Mouse (Mus musculus) adipocyte (in vitro differentiated cells): ENCODE results near the gene 6030468B19Rik.
"Not testable (repeated sequence)": the region's sequence is repeated elsewhere in the genome, so short reads cannot be mapped to it uniquely, and the experiment has no call there.

Source experiments
- DNase-seq: peaks from one replicate; pipeline ENCODE4 v3.0.0-alpha.2; 2016; ENCODE audit warnings: low spot score

Gene 6030468B19Rik

DNA sequence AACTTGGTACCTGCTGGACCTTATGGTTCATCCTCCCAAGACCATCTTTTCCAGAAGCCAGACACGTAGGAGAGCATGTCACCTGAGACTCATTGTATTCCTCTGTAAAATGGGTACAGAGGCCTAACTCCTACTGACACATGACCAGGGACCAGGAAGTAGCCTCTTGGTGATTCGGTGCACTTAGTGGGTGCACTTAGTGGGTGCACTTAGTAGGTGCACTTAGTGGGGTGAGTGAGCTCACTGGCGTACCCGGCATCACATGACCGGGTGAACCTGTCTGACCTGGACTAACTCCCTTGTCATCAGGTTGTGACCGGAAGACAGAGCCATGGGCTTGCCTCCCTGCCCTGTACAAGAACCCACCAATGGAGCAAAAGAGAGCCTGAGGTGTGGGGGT lies 9.3 kb downstream of the 6030468B19Rik start:
- DNase-seq = no peak

DNA sequence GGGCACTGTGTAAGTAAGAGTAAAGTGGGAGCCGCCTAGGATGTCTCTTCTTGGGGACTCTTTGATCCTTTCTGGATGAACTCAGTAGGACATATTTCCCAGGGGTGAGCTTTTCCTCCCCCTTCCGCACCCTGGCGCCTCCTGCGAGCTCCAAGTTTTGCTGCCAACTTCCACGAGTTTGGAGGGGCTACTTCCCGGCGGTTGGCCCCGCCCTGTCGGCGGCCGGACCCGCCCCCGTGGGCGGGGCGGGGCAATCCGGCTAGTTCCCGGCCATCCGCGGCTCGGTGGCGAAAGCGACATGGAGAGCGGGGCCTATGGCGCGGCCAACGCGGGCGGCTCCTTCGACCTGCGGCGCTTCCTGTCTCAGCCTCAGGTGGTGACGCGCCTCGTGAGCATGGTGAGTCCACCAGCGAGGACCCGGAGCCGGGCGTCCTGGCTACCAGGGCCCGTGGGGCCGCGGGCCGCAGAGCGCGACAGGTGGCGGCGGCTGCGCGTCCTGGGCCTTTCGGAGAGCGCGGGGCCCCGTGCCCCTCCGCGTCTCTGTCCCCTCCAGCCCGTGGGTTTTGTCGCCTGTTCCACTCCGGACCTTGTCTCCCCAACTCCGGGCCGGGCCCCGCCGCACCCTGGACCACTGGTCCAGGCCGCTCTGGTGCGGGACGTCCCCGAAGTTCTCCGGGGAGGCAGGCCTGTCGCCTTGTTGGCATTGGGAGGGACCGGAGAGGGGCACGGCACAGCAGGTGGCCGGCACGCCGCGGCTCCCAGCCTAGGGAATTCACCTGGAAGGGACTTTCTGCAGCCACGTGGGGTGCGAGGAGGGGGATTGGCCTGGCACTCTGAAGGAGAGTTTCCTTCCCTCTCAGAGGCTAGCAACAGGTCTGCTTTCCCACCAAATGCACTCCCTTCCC lies 12.2 kb downstream of the 6030468B19Rik start, which contains the start of the genes Gm20708 and Syngr2:
Gene Gm20708, plus strand, starts transcription at position 262 of the 905 bp plus-strand sequence.
Gene Syngr2, plus strand, starts transcription at position 262 of the 905 bp plus-strand sequence.
- DNase-seq = peak; percentile 63

DNA sequence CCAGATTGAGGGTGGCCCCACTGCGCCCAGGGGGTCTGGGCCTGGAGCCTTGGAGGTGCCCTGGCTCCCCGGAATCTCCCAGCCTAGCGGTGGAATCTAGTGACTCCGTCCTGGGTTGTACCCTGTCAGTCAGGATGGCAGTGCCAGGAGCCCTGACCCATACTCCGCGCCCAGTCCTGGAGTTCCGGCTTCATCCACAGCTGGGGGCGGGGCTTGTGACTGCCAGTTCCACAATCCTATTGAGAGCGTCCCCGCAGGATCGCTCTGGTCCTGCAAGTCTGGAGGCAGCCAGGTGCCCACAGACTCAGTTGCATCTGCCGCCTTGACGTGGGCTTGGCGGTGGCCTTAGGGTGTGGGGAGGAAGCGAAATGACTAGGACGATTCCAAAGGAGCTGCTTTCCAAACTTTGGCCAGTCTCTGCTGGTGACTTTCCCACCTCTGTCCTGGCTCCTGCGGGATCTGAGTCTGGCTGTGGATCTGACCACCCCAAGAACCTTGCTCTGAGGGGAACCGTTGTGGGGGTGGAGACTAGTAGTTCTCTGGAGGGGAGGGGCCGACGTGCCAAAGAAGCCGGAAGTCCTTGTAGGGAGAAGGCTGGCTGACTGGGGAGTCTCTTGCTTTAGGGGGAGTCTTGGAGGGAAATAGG lies 13.1 kb downstream of the 6030468B19Rik start:
- peak; percentile 95 for DNase-seq

DNA sequence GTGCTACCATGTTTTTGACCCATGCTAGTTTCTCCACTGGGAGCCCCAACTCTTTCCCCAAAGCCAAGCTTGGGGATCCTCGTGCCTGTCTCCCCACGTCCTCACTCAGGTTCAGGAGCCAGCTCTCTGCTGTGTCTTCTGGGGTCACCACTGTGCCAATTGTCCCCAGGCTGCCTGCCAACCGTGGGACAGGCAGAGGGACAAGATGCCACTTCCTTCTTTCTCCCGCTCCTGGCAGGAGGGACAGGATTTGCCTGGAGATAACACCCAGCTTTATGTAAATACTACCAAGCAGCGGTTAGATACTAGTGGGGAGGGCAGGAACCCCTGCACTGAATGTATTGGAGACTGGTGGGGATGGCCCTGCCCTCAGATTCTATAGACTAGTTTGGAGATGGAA lies 16.4 kb downstream of the 6030468B19Rik start:
- DNase-seq = no peak

DNA sequence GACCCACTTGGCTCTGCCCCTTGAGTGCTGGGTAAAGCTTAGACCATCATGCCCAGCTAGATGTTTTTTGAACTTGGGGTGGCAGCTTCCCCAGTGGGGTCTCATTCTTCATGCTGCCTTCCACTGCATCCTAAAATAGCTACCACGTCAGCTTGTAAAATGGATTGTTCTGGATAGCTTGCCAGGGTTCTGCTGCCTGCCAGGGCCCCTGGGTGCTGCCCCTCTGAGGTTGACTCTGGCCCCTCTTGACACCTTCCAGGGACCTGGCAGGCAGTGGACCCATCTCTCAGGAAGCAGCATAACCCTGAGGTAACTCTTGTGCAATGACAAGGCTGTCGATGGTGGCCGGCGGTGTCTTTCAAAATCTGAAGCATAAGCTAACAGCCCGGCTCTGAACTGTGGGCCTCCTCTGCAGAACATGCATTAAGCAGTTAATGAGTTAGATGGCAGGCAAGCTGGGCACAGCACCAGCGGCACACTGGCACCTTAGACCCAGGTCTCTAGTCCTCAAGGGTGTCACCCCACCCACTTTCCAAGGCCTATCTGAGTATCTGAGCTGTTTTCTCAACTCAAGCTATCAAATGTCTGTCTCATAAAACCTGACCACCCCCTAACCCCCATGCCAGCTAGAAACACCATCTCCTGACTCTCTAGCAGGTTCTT lies 17.4 kb downstream of the 6030468B19Rik start:
- no peak for DNase-seq

DNA sequence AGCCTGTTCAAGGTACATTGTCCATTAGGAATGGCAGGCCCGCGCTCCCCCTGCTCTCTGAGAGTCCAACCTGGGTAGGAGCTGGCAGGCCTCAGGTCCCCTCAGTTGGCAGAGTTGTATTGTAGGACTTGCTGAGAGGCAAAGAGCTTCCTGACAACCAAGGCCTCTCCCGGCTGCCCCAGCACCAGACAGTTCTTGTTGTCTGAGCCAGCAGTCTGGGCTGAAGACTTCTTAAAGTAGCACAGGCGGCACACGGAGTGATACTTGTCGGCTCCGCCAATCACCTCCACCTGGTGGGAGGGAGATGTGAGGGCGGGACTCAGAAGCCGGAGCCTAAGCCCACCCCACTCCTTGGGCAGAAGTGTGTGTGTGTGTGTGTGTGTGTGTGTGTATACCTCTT lies 18.4 kb downstream of the 6030468B19Rik start:
- DNase-seq = not testable (repeated sequence)

DNA sequence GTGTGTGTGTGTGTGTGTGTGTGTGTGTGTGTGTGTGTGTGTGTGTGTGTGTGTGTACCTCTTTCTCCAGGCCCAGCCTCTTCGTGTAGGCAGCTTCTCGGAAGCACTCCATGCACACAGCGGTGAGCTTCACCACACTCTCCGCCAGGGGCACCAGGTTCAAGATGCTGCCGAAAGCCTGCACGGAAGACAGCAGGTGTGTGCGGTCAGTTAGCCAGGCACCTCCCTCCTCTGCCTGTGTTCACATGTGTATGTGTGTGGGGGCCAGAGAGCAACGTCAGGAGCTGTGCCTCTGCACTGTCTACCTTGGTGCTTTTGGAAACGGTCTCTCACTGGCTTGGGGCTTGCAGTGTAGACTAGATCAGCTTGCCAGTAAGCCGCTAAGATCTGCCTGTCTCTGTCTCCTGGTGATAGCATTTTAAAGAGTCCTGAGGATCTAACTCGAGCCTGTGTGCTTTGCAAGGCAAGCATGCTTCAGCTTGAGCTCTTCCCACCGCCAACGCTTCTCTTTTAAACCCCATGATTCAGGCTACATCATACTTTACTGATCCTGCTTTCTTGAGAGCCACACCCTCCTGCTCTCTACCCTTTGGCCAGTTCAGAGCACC lies 19.0 kb downstream of the 6030468B19Rik start:
- DNase-seq = no peak

DNA sequence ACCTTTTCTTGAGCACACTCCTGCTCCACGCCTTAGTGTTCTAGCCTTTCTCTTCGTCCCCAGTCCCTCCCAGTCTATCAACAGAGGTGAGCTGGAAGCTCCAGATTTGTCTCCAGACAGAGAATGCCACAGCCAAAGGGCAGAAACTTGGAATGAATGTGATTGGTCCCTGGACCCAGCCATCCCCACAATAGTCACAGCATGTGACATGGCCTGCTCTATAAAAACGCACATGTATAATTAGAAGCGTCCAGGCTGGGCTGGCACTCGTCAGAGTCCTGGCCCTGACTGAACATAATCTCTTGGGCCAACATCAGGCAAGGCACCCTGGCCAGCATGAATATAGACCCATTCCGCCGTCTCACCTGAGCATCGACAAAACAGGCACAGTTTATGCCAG lies 21.6 kb downstream of the 6030468B19Rik start:
- no peak for DNase-seq

DNA sequence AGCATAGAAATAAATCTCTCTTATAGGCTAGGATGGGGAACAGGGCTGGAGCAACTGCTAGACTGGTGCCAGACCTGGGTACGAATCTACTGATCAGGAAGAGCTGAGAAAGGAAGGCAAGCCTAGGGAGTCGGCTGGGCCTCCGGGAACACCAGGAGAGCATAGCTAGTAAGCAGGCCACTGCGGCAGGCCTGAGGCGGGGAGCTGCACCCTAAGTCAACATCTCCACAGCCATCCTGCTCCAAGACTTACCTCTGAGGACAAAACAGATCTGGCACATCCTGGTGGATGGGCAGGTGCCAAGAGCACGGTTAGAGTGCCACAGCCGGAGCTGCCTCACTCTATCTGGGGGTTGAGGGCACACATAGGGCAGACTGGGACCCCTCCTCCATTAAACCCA lies 22.7 kb downstream of the 6030468B19Rik start:
- DNase-seq = no peak

DNA sequence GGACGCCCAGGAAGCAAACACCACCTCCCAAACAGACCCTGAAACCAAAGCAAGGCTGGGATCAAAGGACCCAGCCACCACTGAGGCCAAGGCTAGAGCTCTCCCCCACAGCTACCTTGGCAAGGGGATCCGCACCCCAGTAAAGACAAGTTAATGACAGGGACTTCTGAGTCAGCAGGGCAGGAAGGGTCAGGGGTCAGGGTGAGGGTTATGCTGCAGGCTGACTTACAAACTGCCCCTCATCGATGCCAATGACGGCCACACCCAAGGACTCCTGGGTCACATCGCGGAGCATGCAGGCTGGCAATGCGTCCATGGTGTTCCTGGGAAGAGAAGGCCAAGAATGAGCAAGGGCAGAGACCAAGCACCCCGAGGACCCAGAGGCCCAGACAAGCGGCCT lies 24.4 kb downstream of the 6030468B19Rik start:
- DNase-seq = no peak

DNA sequence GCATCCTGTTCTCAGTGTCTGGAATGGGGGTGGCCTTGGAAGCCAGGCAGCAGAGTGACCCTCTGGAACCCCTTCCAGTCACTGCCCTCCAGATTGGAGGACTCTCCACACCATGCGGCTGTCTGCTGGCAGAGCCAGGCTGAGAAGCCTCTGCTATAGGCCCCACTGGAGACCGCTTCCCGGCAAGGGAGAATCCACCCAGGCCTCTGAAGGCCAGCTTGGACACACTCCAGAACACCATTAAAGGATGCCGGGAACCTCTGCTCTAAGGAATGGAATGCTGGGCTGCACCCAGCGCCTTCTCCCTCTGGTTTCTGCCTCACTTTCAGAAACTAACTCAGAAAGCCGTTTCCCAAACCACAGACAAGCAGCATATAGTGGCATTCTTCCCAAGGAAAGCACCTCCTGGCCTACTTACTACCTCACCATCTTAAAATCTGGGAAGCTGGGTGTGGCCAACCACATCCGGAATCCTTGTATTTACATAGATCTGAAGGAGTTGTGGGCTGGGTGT lies 25.3 kb downstream of the 6030468B19Rik start:
- peak; percentile 58 for DNase-seq

DNA sequence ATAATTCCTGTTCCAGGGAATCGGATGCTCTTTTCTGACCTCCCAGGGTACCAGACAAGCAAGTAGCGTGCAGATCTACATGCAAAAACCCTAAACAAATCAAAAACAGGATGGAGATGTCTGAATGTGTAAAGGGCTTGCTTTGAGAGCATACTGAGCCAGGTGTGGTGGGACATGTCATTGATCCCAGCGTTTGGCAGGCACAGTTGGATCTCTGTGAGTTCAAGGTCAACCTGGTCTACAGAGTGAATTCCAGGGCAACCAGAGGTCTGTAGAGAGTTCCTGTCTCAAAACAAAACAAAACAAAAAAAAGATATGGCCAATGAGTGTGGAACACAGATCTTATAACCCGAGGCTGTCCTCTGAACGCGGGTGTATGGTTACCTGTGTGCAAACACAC lies 26.0 kb downstream of the 6030468B19Rik start:
- DNase-seq = no peak

DNA sequence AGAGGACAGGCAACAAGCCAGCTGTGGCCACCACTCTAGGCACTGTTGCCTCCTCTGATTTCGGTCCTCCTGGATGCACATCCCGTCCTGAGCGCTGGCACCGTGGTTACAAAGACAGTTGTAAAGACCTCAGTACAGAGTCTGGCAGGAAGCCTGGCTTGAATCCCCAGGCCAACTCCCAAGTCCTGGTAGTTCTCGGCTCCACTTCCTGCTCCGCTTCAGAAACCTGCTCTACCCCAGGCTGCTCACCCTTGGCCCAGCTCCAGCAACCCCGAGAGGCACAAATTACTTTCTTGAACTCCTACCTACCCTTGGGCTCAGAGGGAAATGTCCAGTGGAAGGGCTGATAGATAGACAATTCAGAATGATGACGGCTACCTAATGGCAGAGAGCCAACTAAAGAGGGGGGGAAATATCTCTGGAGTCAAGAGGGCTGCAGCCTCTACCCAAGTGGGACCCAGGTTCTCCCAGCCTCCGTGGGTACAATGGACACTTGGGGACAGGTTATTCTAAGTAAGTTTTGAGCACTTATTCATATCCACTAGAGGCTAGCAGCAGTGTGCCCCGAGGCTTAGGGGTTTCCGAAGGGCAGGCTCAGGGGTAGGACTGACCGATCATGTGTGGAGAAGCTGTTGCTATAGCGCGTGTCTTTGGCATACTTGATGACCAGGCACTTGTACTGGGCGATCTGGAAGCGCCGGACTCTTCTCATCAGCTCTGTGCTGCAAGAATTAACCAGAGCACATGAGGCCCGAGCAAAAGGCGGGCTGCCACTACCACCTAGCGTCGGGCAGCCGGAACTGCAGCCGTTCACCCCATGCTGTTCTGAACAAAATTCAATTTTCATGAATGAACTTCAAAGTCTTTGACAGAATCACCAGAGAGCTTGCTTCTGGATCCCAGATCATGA lies 26.9 kb downstream of the 6030468B19Rik start:
- DNase-seq = peak; percentile 88

DNA sequence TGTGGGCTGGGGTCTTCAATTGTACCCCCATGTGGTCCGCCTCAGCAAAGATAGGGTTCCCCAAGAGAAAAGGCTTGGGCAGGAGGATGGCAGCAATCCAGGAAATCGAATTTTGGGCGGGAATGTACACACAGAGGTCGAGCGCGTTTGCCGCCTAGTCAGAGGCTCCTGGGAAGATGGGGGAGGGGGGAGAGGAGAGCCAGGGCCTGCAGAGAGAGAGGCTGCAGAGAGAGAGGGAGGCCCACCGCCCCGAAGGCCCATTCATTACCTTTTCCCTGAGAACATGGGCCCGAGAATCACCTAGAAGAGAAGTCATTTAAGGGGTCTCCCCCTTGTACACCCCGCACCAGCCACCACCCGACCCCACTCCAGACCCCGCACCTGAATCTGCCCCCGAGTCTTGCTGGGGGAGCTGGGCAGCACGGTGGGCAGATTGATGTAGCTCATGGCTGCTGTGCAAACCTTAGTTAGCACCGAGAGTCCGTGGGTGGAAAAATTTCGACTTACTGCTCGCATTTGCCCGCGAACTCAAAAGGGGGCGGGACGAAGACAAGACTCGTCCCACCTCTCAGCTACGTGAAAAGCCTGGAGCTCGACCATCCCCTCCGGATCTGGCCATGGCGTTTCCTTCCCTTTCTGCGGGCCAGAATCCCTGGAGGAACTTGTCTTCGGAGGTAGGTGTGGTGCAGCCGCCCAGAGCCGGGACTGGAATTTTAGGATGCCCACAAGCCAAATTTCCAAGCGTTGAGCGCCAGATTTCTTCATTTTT lies 28.1 kb downstream of the 6030468B19Rik start, which contains the start of the genes Afmid and Tk1:
Gene Afmid, plus strand, starts transcription at position 592 of the 769 bp plus-strand sequence.
Gene Tk1, minus strand, starts transcription at position 760 of the 769 bp plus-strand sequence.
- DNase-seq = peak; percentile 88

DNA sequence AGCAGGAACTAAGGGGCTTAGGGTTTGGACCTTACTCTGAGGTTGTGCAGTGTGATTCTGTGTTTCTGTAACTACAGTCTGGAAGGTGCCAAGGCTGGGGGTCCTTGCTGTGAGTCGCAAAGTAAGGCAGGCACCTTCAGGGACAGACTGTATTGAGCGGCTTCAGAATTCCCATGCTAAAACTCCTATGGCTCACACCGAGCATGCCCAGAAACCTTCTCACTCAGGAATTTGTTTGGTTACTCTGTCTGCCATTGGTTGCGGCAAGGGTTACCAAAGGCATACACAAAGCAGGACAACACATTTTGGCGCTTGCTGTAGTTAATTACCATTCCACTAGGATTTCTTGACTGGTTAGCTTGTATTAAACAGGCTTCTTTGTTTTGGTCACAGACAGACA lies 28.7 kb downstream of the 6030468B19Rik start:
- peak; percentile 61 for DNase-seq

DNA sequence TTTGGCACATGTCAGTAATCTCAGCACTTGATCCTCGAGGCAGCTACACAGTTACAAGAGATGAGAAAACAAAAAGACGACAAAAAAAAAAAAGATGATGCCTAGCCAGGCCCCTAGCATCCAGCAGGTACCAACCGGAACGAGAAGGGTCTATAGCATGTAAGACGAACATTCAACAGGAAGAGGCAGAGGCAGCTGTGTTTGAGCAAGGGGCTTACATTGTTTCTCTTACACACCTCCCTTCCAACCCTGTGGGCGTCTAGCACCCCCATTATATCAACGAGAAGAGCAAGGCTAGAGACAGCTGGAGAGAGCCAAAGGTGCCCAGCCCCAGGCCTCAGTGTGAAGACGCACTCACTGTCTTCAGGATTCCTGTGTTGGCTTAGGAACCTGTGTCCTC lies 29.5 kb downstream of the 6030468B19Rik start:
- no peak for DNase-seq

DNA sequence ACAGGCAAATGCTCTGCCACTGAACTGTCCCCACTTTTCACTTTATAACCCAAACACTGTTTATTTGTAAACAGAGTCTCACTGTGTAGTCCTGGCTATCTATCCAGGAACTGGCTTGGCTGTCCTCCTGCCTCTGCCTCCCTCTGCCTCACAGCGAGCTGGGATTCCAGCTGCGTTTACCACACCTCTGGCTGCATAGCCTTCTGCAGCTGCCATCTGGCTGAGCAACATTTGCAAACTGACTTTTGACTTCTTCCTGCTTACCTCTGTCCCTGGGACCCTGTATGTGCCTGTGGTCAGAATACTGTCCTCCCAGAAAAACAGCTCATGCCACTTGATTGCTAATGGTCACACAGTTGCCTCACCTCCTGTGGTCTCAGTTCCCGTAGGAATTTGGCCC lies 29.9 kb downstream of the 6030468B19Rik start:
- no peak for DNase-seq

DNA sequence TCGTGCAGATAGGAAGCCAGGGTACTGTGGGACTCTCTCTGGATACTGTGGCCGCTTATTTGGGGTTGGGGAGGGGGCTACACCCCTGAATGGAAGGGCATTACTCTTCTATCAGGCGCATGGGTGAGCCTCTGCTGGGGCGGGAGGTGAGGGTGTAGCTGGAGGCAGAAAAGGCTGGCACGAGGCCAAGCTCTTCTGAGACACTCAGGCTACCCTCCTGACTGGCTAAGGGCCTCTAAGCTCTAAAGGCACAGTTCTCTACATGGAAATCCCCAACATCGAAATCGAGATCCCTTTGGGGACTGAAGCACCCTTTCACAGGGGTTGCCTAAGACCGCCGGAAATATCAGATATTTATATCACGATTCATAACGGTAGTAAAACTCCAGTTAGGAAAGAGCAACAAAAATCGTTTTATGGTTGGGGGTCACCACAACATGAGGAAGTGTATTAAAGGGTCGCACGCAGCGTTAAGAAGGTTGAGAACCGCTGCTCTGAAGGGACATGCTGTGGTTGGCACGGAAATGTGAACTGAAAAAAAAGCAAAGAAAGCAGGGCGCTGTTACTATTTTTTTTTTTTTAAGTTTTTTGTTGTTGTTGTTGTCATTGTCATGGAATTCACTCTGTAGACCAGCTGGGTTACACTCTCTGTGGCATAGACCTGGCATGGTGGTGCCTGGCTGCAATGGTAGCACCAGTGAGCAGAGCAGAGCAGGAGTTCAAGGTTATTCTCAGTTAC lies 30.9 kb downstream of the 6030468B19Rik start:
- peak; percentile 38 for DNase-seq
